Mouse (Mus musculus): ENCODE results near the gene Ahdc1. TPM values are rescaled to one million over a fixed set of nuclear protein-coding genes. Genes with fewer than 3 reads are reported as not detected.

Gene Ahdc1
- polyA plus RNA-seq, 1 experiment from 2014 or later = 12.6 TPM

GRCm38 (mm10) chr4:133037293-133037692 lies 26.2 kb downstream of the Ahdc1 start:
- no peak overlapping the region for H3K4me2 ChIP-seq (replicated peaks)
- H3K9me3 ChIP-seq = no peaks in the 10 kb centered on the region
- H3K27ac ChIP-seq = no peak overlapping the region
- no peak for ATAC-seq
- no peak overlapping the region for H3K9ac ChIP-seq (replicated peaks)
- H3K36me3 ChIP-seq = no peaks in the 10 kb centered on the region
- H3K27me3 ChIP-seq = peaks cover 42% of the 10 kb centered on the region
- no peak overlapping the region for H3K4me3 ChIP-seq (replicated peaks)
- peaks cover 58% of the 10 kb centered on the region for H3K4me1 ChIP-seq (replicated peaks)
- 39% methylated on average over 9 of the region's 9 CpGs for WGBS

GRCm38 (mm10) chr4:133037798-133038197 lies 26.7 kb downstream of the Ahdc1 start:
- ATAC-seq = no peak
- Histone ChIP-seq H3K27ac (no peak overlapping the region), H3K36me3 (no peaks in the 10 kb centered on the region), H3K27me3 (peaks cover 42% of the 10 kb centered on the region), H3K9me3 (no peaks in the 10 kb centered on the region), H3K4me1 (replicated peaks) (peaks cover 63% of the 10 kb centered on the region), H3K4me3 (replicated peaks) (peak overlapping the region; percentile 52; the same call in 1 of the 2 replicates), H3K9ac (replicated peaks) (peak overlapping the region; percentile 81; the same call in 1 of the 2 replicates), H3K4me2 (replicated peaks) (peak overlapping the region; percentile 99)
- WGBS = 30% methylated on average over 6 of the region's 6 CpGs

GRCm38 (mm10) chr4:133038521-133039115 lies 27.6 kb downstream of the Ahdc1 start:
- Histone ChIP-seq H3K4me3 (replicated peaks) (peak overlapping the region; percentile 52), H3K27me3 (peaks cover 42% of the 10 kb centered on the region), H3K27ac (peak overlapping the region; percentile 19; the same call in 1 of the 2 replicates), H3K4me2 (replicated peaks) (peak overlapping the region; percentile 99), H3K36me3 (no peaks in the 10 kb centered on the region), H3K4me1 (replicated peaks) (peaks cover 71% of the 10 kb centered on the region), H3K9me3 (no peaks in the 10 kb centered on the region), H3K9ac (replicated peaks) (peak overlapping the region; percentile 81)
- under 1% methylated on average over 58 of the region's 76 CpGs for WGBS
- ATAC-seq = peak; percentile 21

GRCm38 (mm10) chr4:133039116-133039819 lies 28.2 kb downstream of the Ahdc1 start:
- peak overlapping the region; percentile 99 for H3K4me2 ChIP-seq (replicated peaks)
- H3K4me1 ChIP-seq (replicated peaks) = peaks cover 77% of the 10 kb centered on the region
- H3K27ac ChIP-seq = no peak overlapping the region
- WGBS = 1% methylated on average over 56 of the region's 77 CpGs
- peak overlapping the region; percentile 81 for H3K9ac ChIP-seq (replicated peaks)
- H3K4me3 ChIP-seq (replicated peaks) = peak overlapping the region; percentile 52
- no peak for ATAC-seq
- H3K36me3 ChIP-seq = no peaks in the 10 kb centered on the region
- H3K27me3 ChIP-seq = peaks cover 42% of the 10 kb centered on the region
- no peaks in the 10 kb centered on the region for H3K9me3 ChIP-seq

GRCm38 (mm10) chr4:133039832-133040231 lies 28.8 kb downstream of the Ahdc1 start:
- 5% methylated on average over 18 of the region's 18 CpGs for WGBS
- no peak overlapping the region for H3K27ac ChIP-seq

GRCm38 (mm10) chr4:133040241-133040904 lies 29.3 kb downstream of the Ahdc1 start:
- H3K27ac ChIP-seq = no peak overlapping the region
- ATAC-seq = no peak
- H3K4me3 ChIP-seq (replicated peaks) = peak overlapping the region; percentile 52; the same call in 1 of the 2 replicates
- WGBS = 38% methylated on average over 14 of the region's 14 CpGs
- peak overlapping the region; percentile 99 for H3K4me2 ChIP-seq (replicated peaks)
- H3K9me3 ChIP-seq = no peaks in the 10 kb centered on the region
- peaks cover 40% of the 10 kb centered on the region for H3K27me3 ChIP-seq
- no peak overlapping the region for H3K9ac ChIP-seq (replicated peaks)
- H3K36me3 ChIP-seq = no peaks in the 10 kb centered on the region
- H3K4me1 ChIP-seq (replicated peaks) = peaks cover 84% of the 10 kb centered on the region

More at GRCm38 (mm10) chr4:133039832-133040231, 28.8 kb downstream of the Ahdc1 start:
- Histone ChIP-seq H3K4me2 (replicated peaks) (peak overlapping the region; percentile 99), H3K36me3 (no peaks in the 10 kb centered on the region), H3K4me3 (replicated peaks) (peak overlapping the region; percentile 52), H3K4me1 (replicated peaks) (peaks cover 83% of the 10 kb centered on the region), H3K9ac (replicated peaks) (no peak overlapping the region), H3K9me3 (no peaks in the 10 kb centered on the region), H3K27me3 (peaks cover 40% of the 10 kb centered on the region)
- ATAC-seq = no peak

GRCm38 (mm10) chr4:133042244-133042643 lies 31.2 kb downstream of the Ahdc1 start:
- Histone ChIP-seq H3K27ac (peak overlapping the region; percentile 89), H3K27me3 (peaks cover 24% of the 10 kb centered on the region), H3K4me3 (replicated peaks) (no peak overlapping the region), H3K9me3 (no peaks in the 10 kb centered on the region), H3K9ac (replicated peaks) (peak overlapping the region; percentile 33), H3K36me3 (no peaks in the 10 kb centered on the region), H3K4me1 (replicated peaks) (peaks cover 98% of the 10 kb centered on the region), H3K4me2 (replicated peaks) (peak overlapping the region; percentile 53)
- WGBS = 28% methylated on average over 4 of the region's 4 CpGs
- no peak for ATAC-seq

- peak overlapping the region; percentile 53 for H3K4me2 ChIP-seq (replicated peaks)
- peak overlapping the region; percentile 89 for H3K27ac ChIP-seq
- ATAC-seq = peak; percentile 73
- H3K9me3 ChIP-seq = no peaks in the 10 kb centered on the region
- peaks cover 17% of the 10 kb centered on the region for H3K27me3 ChIP-seq
- H3K9ac ChIP-seq (replicated peaks) = peak overlapping the region; percentile 53
- peak overlapping the region; percentile 19 for H3K4me3 ChIP-seq (replicated peaks)
- 6% methylated on average over 25 of the region's 28 CpGs for WGBS
- peaks cover 98% of the 10 kb centered on the region for H3K4me1 ChIP-seq (replicated peaks)
- H3K36me3 ChIP-seq = no peaks in the 10 kb centered on the region
Observed at GRCm38 (mm10) chr4:133042651-133043635, 31.9 kb downstream of the Ahdc1 start.

GRCm38 (mm10) chr4:133043798-133044646 lies 33.0 kb downstream of the Ahdc1 start:
- no peak for ATAC-seq
- Histone ChIP-seq H3K9me3 (no peaks in the 10 kb centered on the region), H3K36me3 (no peaks in the 10 kb centered on the region), H3K27ac (peak overlapping the region; percentile 89), H3K4me2 (replicated peaks) (peak overlapping the region; percentile 53), H3K4me3 (replicated peaks) (no peak overlapping the region), H3K27me3 (peaks cover 12% of the 10 kb centered on the region), H3K4me1 (replicated peaks) (peaks cover 98% of the 10 kb centered on the region), H3K9ac (replicated peaks) (peak overlapping the region; percentile 53; the same call in 1 of the 2 replicates)
- WGBS = 46% methylated on average over 6 of the region's 6 CpGs

GRCm38 (mm10) chr4:133044647-133045094 lies 33.6 kb downstream of the Ahdc1 start:
- Histone ChIP-seq H3K4me3 (replicated peaks) (no peak overlapping the region), H3K9ac (replicated peaks) (no peak overlapping the region), H3K36me3 (no peaks in the 10 kb centered on the region), H3K4me2 (replicated peaks) (no peak overlapping the region; the same call in 1 of the 2 replicates), H3K9me3 (no peaks in the 10 kb centered on the region), H3K27ac (peak overlapping the region; percentile 20), H3K27me3 (peaks cover 9% of the 10 kb centered on the region), H3K4me1 (replicated peaks) (peaks cover 98% of the 10 kb centered on the region)
- ATAC-seq = no peak
- WGBS = 19% methylated on average over 6 of the region's 6 CpGs
